Comparison of ENCODE assay signal across 26 mouse cellular contexts in genomic region chr2:75564809-75565208, GRCm38 (mm10).
DNase-seq lines count a peak whose midpoint lies in the region; ATAC-seq and TF ChIP-seq lines count a peak whose summit lies in the region.
"Had no signal": no experiment of that assay in that cellular context is flagged by ENCODE, and none has a peak within 500 bp of the region (broad histone marks: within the 10 kb centered on the region; RNA-seq: fewer than 3 reads in every experiment).

No protein-coding gene starts in this region.

- H3K9me3 ChIP-seq in lung, postnatal 0 days (ENCODE audit: low read length) = no peaks in the 10 kb centered on the region
- H3K9me3 ChIP-seq: embryonic facial prominence, embryonic 10.5 days; embryonic facial prominence, embryonic 12.5 days; forebrain, embryonic 13.5 days; forebrain, embryonic 15.5 days; G1E had no signal

- no peak for TF ChIP-seq POLR2A in heart, adult 2 months (IDR thresholded peaks at IDR 0.05; ENCODE audit: insufficient read depth, low read depth, low read length)

- no peak overlapping the region for H3K27ac ChIP-seq in heart, adult 2 months
- H3K27ac ChIP-seq in lung, postnatal 0 days (ENCODE audit: low read length) = no peak overlapping the region
- H3K27ac ChIP-seq: embryonic facial prominence, embryonic 10.5 days; embryonic facial prominence, embryonic 12.5 days; forebrain, embryonic 13.5 days; forebrain, embryonic 15.5 days had no signal

- no peak overlapping the region for H3K9ac ChIP-seq in heart, adult 2 months (ENCODE audit: low read depth, low read length)
- H3K9ac ChIP-seq in lung, postnatal 0 days (replicated peaks; ENCODE audit: low read depth) = no peak overlapping the region
- H3K9ac ChIP-seq: embryonic facial prominence, embryonic 12.5 days; forebrain, embryonic 13.5 days; forebrain, embryonic 15.5 days had no signal

- peak; percentile 36 for DNase-seq in heart, adult 11 months
- no peak for DNase-seq in heart, adult 2 months
- DNase-seq in lung, postnatal 0 days (ENCODE audit: low spot score) = peak; percentile 35
- no peak for DNase-seq in lung, postnatal 14 days
- DNase-seq in lung, postnatal 4 days = peak; percentile 14 to 30
- DNase-seq in lung, postnatal 36 days = no peak
- DNase-seq in retina, postnatal 1 day = peak; percentile 41
- DNase-seq in adrenal gland, postnatal 10 days = no peak
- DNase-seq: adrenal gland, adult 2 months; adrenal gland, postnatal 14 days; adrenal gland, postnatal 36 days; B cell, adult 2 months; cerebellum, adult 11-12 months; cerebellum, adult 2 months; cerebellum, adult 9-10 months; cerebellum, postnatal 10 days; cerebellum, postnatal 25 days had no signal

- intact Hi-C loops in heart, adult 2 months (cut with DNase I) = no loop called here

- no peak for TF ChIP-seq EP300 in heart, adult 2 months (IDR thresholded peaks at IDR 0.05; ENCODE audit: insufficient read depth, low read depth, low read length)
- TF ChIP-seq EP300 in lung, postnatal 0 days (IDR thresholded peaks at IDR 0.05) = peak; percentile 65

- no peak for TF ChIP-seq CTCF in heart, adult 2 months (IDR thresholded peaks at IDR 0.05)
- TF ChIP-seq CTCF in lung, postnatal 0 days (IDR thresholded peaks at IDR 0.05) = no peak

- no peaks in the 10 kb centered on the region for H3K27me3 ChIP-seq in heart, adult 2 months (ENCODE audit: control insufficient read depth, insufficient read depth, low read length)
- no peaks in the 10 kb centered on the region for H3K27me3 ChIP-seq in lung, postnatal 0 days (replicated peaks; ENCODE audit: insufficient read depth, low read length)
- H3K27me3 ChIP-seq: CH12.LX; embryonic facial prominence, embryonic 12.5 days; forebrain, embryonic 13.5 days; forebrain, embryonic 15.5 days had no signal

- WGBS in heart, adult 2 months = 78% methylated on average over 5 of the region's 5 CpGs
- WGBS in lung, postnatal 0 days = 63% methylated on average over 5 of the region's 5 CpGs

- H3K4me3 ChIP-seq in heart, adult 2 months = no peak overlapping the region
- H3K4me3 ChIP-seq in lung, postnatal 0 days (ENCODE audit: low read depth, low read length) = no peak overlapping the region
- H3K4me3 ChIP-seq: embryonic facial prominence, embryonic 10.5 days; embryonic facial prominence, embryonic 12.5 days; forebrain, embryonic 13.5 days; forebrain, embryonic 15.5 days had no signal

- no peaks in the 10 kb centered on the region for H3K79me2 ChIP-seq in heart, adult 2 months (replicated peaks; ENCODE audit: control insufficient read depth, insufficient read depth, low read length)

- ATAC-seq in lung, postnatal 0 days = peak; percentile 54
- ATAC-seq: activated CD4-positive, CD25-positive, alpha-beta regulatory T cell, adult 4 months; CD4-positive, CD25-positive, alpha-beta regulatory T cell, adult 4 months; forebrain, embryonic 13.5 days; forebrain, embryonic 15.5 days; Patski had no signal

- no peak overlapping the region for H3K4me2 ChIP-seq in lung, postnatal 0 days (replicated peaks; ENCODE audit: low read depth, low read length)
- H3K4me2 ChIP-seq: embryonic facial prominence, embryonic 12.5 days; forebrain, embryonic 13.5 days; forebrain, embryonic 15.5 days had no signal

- H3K36me3 ChIP-seq in heart, adult 2 months (ENCODE audit: control insufficient read depth, insufficient read depth, low read length) = no peaks in the 10 kb centered on the region
- H3K36me3 ChIP-seq in lung, postnatal 0 days (ENCODE audit: insufficient read depth, low read length) = no peaks in the 10 kb centered on the region
- H3K36me3 ChIP-seq: embryonic facial prominence, embryonic 10.5 days; embryonic facial prominence, embryonic 12.5 days; forebrain, embryonic 15.5 days; G1E had no signal

- no peaks in the 10 kb centered on the region for H3K4me1 ChIP-seq in heart, adult 2 months (ENCODE audit: control insufficient read depth, insufficient read depth, low read length)
- H3K4me1 ChIP-seq in lung, postnatal 0 days (ENCODE audit: insufficient read depth, low read depth, low read length) = no peaks in the 10 kb centered on the region
- H3K4me1 ChIP-seq: embryonic facial prominence, embryonic 10.5 days; embryonic facial prominence, embryonic 12.5 days; forebrain, embryonic 13.5 days; forebrain, embryonic 15.5 days had no signal

Comparison
In these comparisons a context has a peak if more than half of its experiments do, and no peak if none do; other contexts are left out.
1. DNase-seq: peak in heart, adult 11 months (single experiment), lung, postnatal 0 days (single experiment), lung, postnatal 4 days (2 of 2) and retina, postnatal 1 day (single experiment); none in heart, adult 2 months (0 of 2), lung, postnatal 14 days (single experiment), lung, postnatal 36 days (single experiment) and adrenal gland, postnatal 10 days (single experiment).